Mouse (Mus musculus): ENCODE measurements around the gene Tpt1. TPM values are rescaled to one million over a fixed set of nuclear protein-coding genes. Genes with fewer than 3 reads are reported as not detected.
"Not testable (repeated sequence)": the region's sequence is repeated elsewhere in the genome, so short reads cannot be mapped to it uniquely, and the experiment has no call there.

Tpt1 gene
- polyA plus RNA-seq, 1 experiment from 2014 or later = 921 TPM

DNA sequence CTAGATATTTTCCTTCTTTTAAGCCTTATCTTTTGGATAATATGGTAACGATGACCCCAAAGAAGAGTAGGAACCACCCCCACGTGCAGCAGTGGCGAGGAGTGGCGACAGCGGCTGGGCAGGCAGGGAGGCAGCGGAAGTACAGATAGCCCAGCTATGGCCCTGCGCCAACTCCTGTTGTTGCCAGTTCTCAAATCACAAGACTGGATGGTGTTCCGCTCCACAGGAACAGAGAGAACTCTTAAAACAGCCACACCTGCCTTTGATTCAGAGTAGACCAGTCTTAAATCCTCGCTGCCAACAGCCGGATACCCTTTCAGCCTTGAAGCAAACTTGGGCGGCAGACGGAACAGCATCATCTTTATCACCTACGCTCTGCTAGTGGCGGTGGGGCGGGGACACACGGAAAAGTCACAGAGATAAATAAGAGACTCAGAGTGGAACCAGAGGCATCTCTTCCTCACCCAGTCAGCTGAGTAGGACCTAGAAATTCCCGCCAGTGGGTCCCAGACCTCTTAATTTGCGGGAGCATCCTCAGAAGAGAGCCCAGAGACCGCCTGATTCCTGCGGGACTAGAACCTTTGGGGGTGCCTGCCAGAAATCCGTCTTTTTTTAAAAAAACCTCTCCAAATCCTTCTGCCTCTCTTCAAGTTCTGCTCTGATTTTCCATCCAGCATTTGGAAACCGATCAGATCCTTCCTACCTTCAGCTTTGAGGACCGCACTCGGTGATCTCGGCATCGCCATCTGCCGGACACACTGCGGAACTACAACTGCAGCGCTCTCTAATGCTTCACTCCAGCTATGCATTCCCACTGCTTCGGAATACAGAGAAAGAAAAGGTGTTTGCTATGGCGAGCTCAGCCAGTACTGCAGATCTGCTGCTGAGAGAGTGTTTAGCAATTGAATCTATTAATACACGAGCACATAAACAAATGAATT lies 15.8 kb upstream of the Tpt1 start:
- H3K4me3 ChIP-seq = peak overlapping the region; percentile 41
- peaks cover 23% of the 10 kb centered on the region for H3K4me1 ChIP-seq (replicated peaks)
- WGBS = 3% methylated on average over 32 of the region's 32 CpGs
- peak overlapping the region; percentile 85 for H3K4me2 ChIP-seq
- H3K9ac ChIP-seq = peak overlapping the region; percentile 57
- no peaks in the 10 kb centered on the region for H3K36me3 ChIP-seq
- H3K9me3 ChIP-seq (replicated peaks) = no peaks in the 10 kb centered on the region
- peak; percentile 31; the same call in 1 of the 2 replicates for ATAC-seq (ENCODE audit: insufficient number of reproducible peaks, low FRiP score)
- H3K27me3 ChIP-seq (replicated peaks) = peaks cover 8% of the 10 kb centered on the region; the same call in 1 of the 2 replicates
- no peak overlapping the region for H3K27ac ChIP-seq (ENCODE audit: poor library complexity, severe bottlenecking)

GRCm38 (mm10) chr14:75829817-75830216 lies 15.1 kb upstream of the Tpt1 start:
- ATAC-seq (ENCODE audit: insufficient number of reproducible peaks, low FRiP score); H3K36me3 ChIP-seq; H3K9me3 ChIP-seq (replicated peaks); H3K27ac ChIP-seq (ENCODE audit: poor library complexity, severe bottlenecking); H3K27me3 ChIP-seq (replicated peaks); H3K9ac ChIP-seq: not testable (repeated sequence)
- WGBS = 64% methylated on average over 14 of the region's 14 CpGs
- H3K4me1 ChIP-seq (replicated peaks) = peaks cover 23% of the 10 kb centered on the region
- peak overlapping the region; percentile 85; the same call in 1 of the 2 replicates for H3K4me2 ChIP-seq
- peak overlapping the region; percentile 41; the same call in 1 of the 2 replicates for H3K4me3 ChIP-seq

- no peak for ATAC-seq (ENCODE audit: insufficient number of reproducible peaks, low FRiP score)
- Histone ChIP-seq H3K36me3 (no peaks in the 10 kb centered on the region), H3K9me3 (replicated peaks) (no peaks in the 10 kb centered on the region), H3K27ac (ENCODE audit: poor library complexity, severe bottlenecking) (no peak overlapping the region), H3K4me2 (no peak overlapping the region), H3K4me1 (replicated peaks) (peaks cover 44% of the 10 kb centered on the region), H3K9ac (no peak overlapping the region), H3K27me3 (replicated peaks) (peaks cover 8% of the 10 kb centered on the region; the same call in 1 of the 2 replicates), H3K4me3 (no peak overlapping the region)
- WGBS = 90% methylated on average over 2 of the region's 2 CpGs
These were observed 12.9 kb upstream of the Tpt1 start for GRCm38 (mm10) chr14:75832031-75832430.

GRCm38 (mm10) chr14:75832982-75833381 lies 11.9 kb upstream of the Tpt1 start:
- peaks cover 52% of the 10 kb centered on the region for H3K4me1 ChIP-seq (replicated peaks)

DNA sequence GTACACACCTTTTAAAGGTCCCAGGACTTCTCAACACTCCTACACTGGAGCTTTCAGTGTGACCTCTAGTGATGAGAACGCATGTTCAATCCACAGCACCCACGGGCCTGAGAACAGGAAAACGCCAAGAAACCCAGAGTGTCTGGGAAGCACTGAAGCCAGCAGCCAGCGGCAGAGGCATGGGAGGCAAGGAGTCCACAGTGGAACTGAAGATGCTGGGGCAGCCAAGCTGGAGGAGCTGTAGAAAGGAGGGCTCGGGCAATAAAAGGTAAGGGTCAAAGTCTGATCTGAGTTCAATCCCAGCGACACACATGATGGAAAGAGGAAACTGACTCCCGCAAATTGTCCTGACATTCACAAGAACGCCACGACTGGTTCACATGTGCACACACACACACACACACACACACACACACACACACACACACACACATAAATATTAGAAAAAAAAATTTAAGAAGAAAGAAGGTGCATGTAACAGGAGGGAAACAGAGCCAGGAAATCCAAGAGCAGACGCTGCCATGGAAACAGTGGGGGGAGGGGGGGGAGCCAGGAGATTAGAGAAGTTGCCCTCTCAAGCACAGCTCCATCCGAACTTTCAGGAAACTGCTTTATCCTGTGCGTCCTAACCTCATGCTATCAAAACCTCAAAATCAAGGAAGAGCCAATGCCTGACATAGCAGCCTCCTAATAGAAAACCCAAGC lies 11.2 kb upstream of the Tpt1 start:
- H3K9ac ChIP-seq = peak overlapping the region; percentile 90
- H3K36me3 ChIP-seq = no peaks in the 10 kb centered on the region
- H3K27me3 ChIP-seq (replicated peaks) = no peaks in the 10 kb centered on the region
- no peaks in the 10 kb centered on the region for H3K9me3 ChIP-seq (replicated peaks)
- peak overlapping the region; percentile 99 for H3K4me2 ChIP-seq
- 15% methylated on average over 11 of the region's 12 CpGs for WGBS
- peaks cover 49% of the 10 kb centered on the region for H3K4me1 ChIP-seq (replicated peaks)
- H3K27ac ChIP-seq (ENCODE audit: poor library complexity, severe bottlenecking) = peak overlapping the region; percentile 98
- peak; percentile 49 for ATAC-seq (ENCODE audit: insufficient number of reproducible peaks, low FRiP score)
- peak overlapping the region; percentile 57 for H3K4me3 ChIP-seq

More at GRCm38 (mm10) chr14:75832982-75833381, 11.9 kb upstream of the Tpt1 start:
- Histone ChIP-seq H3K9me3 (replicated peaks) (no peaks in the 10 kb centered on the region), H3K27me3 (replicated peaks) (peaks cover 5% of the 10 kb centered on the region; the same call in 1 of the 2 replicates), H3K27ac (ENCODE audit: poor library complexity, severe bottlenecking) (peak overlapping the region; percentile 98), H3K36me3 (no peaks in the 10 kb centered on the region), H3K4me2 (peak overlapping the region; percentile 99), H3K4me3 (peak overlapping the region; percentile 57; the same call in 1 of the 2 replicates), H3K9ac (peak overlapping the region; percentile 90; the same call in 1 of the 2 replicates)
- WGBS = 33% methylated on average over 4 of the region's 4 CpGs
- no peak for ATAC-seq (ENCODE audit: insufficient number of reproducible peaks, low FRiP score)

GRCm38 (mm10) chr14:75834251-75834738 lies 10.6 kb upstream of the Tpt1 start:
- peak; percentile 89 for ATAC-seq (ENCODE audit: insufficient number of reproducible peaks, low FRiP score)
- Histone ChIP-seq H3K4me1 (replicated peaks) (peaks cover 43% of the 10 kb centered on the region), H3K9me3 (replicated peaks) (no peaks in the 10 kb centered on the region), H3K36me3 (no peaks in the 10 kb centered on the region), H3K27ac (ENCODE audit: poor library complexity, severe bottlenecking) (peak overlapping the region; percentile 98), H3K4me3 (peak overlapping the region; percentile 57), H3K4me2 (peak overlapping the region; percentile 99), H3K27me3 (replicated peaks) (no peaks in the 10 kb centered on the region), H3K9ac (peak overlapping the region; percentile 90)
- WGBS = under 1% methylated on average over 10 of the region's 10 CpGs

DNA sequence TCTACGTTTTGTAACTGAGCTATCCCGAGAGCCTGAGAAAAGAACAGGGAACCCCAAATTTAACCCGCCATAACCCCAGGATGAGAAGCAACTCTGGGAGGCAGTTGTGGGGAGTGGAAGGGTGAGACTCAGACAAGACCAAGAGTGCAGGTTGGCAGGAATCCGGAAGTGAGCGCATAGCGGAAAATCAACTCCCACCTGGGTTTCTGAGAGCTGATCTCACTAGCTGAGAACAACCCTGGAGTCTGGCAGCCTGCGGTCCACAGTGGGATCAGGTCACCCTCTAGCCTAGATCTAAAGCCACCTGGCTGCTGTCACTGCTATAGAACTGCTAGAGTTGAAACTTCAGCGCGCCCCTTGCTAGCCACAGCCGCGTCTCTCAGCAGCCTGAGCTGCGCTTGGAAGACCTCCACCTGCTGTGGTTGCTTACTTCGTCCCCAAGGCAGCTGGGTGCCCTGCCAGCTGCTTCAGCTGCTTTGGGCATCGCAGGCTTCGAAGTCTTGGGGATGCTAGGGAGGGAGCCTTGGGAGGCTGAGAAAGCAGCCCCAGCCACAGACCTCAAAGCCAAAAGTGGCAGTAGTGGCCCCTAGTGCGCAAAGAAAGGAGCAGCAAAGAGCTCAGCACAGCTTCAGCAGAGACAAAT lies 10.0 kb upstream of the Tpt1 start:
- H3K4me3 ChIP-seq = peak overlapping the region; percentile 57
- no peaks in the 10 kb centered on the region for H3K27me3 ChIP-seq (replicated peaks)
- under 1% methylated on average over 16 of the region's 16 CpGs for WGBS
- peaks cover 43% of the 10 kb centered on the region for H3K4me1 ChIP-seq (replicated peaks)
- no peaks in the 10 kb centered on the region for H3K9me3 ChIP-seq (replicated peaks)
- peak overlapping the region; percentile 90 for H3K9ac ChIP-seq
- peak overlapping the region; percentile 99 for H3K4me2 ChIP-seq
- peak; percentile 68 for ATAC-seq (ENCODE audit: insufficient number of reproducible peaks, low FRiP score)
- H3K27ac ChIP-seq (ENCODE audit: poor library complexity, severe bottlenecking) = peak overlapping the region; percentile 98
- H3K36me3 ChIP-seq = no peaks in the 10 kb centered on the region

DNA sequence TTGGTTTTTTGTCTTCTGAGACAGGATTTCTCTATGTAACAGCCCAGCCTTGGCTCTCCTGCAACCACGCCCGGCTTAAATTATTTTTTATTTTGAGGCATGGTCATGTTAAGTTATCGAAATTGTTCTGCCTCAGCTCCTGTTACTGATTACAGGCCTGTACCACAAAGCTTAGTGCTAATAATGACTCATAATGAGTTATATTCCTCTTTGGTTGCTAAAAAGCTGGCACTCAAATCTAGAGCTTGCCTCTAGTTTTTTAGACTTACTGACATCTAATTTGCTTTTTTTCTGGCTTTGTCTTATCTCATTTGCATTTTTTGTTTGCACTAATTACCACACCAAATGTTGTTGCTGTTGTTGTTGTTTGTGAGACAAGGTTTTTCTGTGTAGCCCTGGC lies 8.3 kb upstream of the Tpt1 start:
- WGBS = 81% methylated on average over 3 of the region's 3 CpGs
- Histone ChIP-seq H3K9ac (no peak overlapping the region), H3K4me2 (no peak overlapping the region), H3K4me1 (replicated peaks) (peaks cover 43% of the 10 kb centered on the region), H3K9me3 (replicated peaks) (no peaks in the 10 kb centered on the region), H3K27ac (ENCODE audit: poor library complexity, severe bottlenecking) (peak overlapping the region; percentile 93), H3K27me3 (replicated peaks) (no peaks in the 10 kb centered on the region), H3K4me3 (no peak overlapping the region), H3K36me3 (no peaks in the 10 kb centered on the region)
- no peak for ATAC-seq (ENCODE audit: insufficient number of reproducible peaks, low FRiP score)

GRCm38 (mm10) chr14:75837048-75837916 lies 7.6 kb upstream of the Tpt1 start:
- Histone ChIP-seq H3K9ac (no peak overlapping the region), H3K4me3 (0 out of 2 replicates have a peak overlapping the region, but pooled peaks have one; percentile 12), H3K27me3 (replicated peaks) (no peaks in the 10 kb centered on the region), H3K4me2 (peak overlapping the region; percentile 43), H3K27ac (ENCODE audit: poor library complexity, severe bottlenecking) (peak overlapping the region; percentile 93), H3K4me1 (replicated peaks) (peaks cover 50% of the 10 kb centered on the region), H3K9me3 (replicated peaks) (no peaks in the 10 kb centered on the region), H3K36me3 (no peaks in the 10 kb centered on the region)
- 37% methylated on average over 10 of the region's 10 CpGs for WGBS
- ATAC-seq (ENCODE audit: insufficient number of reproducible peaks, low FRiP score) = 0 out of 2 replicates have a peak, but pooled peaks have one; percentile 37

GRCm38 (mm10) chr14:75841758-75842157 lies 3.1 kb upstream of the Tpt1 start:
- H3K27ac ChIP-seq (ENCODE audit: poor library complexity, severe bottlenecking) = peak overlapping the region; percentile 27; the same call in 1 of the 2 replicates
- H3K27me3 ChIP-seq (replicated peaks); H3K36me3 ChIP-seq; H3K9me3 ChIP-seq (replicated peaks); H3K4me2 ChIP-seq; ATAC-seq (ENCODE audit: insufficient number of reproducible peaks, low FRiP score); H3K9ac ChIP-seq; H3K4me3 ChIP-seq: not testable (repeated sequence)
- 50% methylated on average over 2 of the region's 2 CpGs for WGBS
- peaks cover 25% of the 10 kb centered on the region for H3K4me1 ChIP-seq (replicated peaks)
